Mouse (Mus musculus): ENCODE measurements around the gene Cfc1.

Cfc1 gene

DNA sequence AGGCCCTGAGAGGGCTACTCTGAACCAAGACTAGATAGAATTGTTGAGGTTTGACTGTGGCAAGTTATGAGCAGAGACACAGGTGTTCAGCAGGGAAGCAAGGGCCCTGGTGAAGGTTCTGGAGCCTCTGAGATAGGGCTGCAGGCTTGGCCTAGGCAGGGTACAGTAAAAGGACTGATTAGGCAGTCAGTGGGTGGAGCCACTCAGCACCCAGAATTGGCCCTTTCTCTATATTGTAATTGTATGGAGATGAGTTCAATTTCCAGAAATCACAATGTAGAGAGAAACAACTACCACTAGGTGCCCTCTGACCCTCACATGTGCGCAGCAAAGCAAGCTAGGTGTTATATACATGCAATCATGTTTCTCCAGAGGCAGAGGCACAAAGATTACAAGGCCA is 18.2 kb downstream of the Cfc1 start:
- DNase-seq (ENCODE audit: low spot score in 2 of 2), result no peak

DNA sequence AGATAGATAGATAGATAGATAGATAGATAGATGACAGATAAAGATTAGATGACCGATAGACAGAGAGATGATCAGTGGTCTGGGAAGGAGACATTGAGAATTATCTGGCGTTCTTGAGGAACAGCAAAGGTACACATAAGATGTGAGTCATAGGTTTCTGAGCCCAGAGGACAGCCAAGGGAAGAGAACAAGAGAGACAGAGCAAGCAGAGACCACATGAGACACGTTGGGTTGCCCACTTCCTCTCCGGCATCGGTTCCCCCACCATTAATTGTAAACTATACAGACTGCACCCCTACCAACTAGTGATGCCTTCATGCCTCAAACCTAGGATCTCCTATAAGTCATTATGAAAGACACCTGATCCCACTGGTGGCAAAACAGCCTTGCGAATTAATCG is 18.8 kb downstream of the Cfc1 start:
- DNase-seq (ENCODE audit: low spot score in 2 of 2), result no peak

DNA sequence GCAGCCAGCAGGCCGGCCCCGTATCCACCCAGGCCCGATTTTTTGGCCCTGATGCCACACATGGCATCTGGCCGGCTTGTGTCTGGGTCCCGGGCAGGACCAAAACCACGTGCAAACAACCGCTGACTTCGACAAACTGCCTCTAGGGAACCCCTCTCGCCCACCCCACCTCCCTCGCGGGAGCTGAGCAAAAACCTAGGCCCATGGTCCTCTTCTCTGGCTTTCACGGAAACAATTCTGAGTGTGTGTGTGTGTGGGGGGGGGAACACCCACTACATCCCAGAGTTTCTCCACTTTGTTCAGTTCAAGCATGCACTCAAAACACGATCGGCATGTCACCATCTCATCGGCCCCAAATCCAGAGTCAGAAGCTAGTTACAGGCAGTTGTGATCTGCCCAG is 25.4 kb downstream of the Cfc1 start, which contains the start of gene Prss40:
TSS of gene Prss40 (minus strand) at position 101 of the 400 bp plus-strand sequence.
- DNase-seq (ENCODE audit: low spot score in 2 of 2), result no peak

DNA sequence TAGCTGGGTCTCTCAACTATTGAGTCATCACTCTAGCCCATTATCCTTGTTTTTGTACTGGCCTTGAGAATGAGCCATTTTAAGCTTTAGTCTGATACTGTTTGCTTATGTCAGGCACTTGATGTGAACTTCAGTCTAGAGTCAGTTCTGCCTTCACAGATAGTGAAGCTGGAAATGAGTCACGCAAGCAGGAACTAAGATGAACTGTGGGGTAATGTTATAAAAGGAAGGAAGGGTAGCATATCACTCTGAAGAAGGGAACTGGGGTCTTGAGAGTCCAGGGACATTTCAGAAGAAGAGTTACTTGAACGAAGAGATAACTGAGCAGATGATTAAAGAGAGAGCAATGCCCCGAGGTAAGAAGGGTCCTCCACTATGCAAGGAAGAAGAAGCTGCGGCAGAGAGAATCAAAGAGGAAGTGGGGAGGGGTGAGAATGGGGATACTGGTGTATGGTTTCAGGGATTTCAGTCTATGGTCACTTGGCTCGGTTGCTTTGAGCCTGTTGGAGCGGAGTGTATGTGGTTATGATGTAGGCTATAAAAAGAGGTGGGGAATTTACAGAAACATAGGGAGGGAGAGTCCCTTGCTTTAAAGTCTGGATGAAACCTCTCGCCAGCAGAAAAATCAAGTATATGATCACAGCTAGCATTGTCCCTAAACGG is 29.1 kb downstream of the Cfc1 start:
- no peak for DNase-seq (ENCODE audit: low spot score in 2 of 2)

DNA sequence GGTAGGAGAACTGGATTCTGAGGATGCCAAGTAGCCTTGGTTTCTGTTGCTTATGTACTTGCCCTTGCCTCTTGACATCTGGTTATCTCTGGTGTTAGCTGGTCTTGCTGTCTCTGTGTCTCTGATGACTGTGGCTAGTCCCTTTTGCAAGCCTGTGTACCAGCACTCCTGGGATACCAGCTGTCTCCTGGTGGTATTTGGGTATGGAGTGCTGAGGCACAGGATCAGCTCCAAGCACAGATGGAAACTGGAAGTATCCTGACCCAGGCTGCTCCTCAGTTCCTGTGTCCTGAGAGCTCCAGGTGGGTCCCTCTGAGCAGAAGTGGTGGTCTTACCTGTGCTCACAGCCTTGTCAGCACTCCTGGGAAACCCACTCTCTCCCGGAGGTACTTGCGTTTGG is 32.7 kb downstream of the Cfc1 start:
- no peak for DNase-seq (ENCODE audit: low spot score in 2 of 2)

DNA sequence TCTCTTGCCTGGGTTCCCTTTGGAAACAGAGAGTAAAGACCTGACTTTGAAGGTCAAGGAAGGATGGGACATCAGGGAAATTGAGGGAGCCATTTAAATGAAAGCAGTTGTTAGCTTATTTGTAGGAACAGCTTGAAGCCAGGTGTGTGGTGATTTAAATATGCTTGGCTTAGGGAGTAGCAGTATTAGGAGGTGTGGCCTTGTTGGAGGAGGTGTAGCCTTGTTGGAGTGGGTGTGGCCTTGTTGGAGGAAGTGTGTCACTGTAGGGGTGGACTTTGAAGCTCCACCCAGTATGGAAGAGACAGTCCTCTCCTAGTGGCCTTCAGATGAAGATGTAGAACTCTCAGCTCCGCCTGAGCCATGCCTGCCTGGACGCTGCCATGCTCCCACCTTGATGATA is 34.4 kb downstream of the Cfc1 start:
- no peak for DNase-seq (ENCODE audit: low spot score in 2 of 2)

DNA sequence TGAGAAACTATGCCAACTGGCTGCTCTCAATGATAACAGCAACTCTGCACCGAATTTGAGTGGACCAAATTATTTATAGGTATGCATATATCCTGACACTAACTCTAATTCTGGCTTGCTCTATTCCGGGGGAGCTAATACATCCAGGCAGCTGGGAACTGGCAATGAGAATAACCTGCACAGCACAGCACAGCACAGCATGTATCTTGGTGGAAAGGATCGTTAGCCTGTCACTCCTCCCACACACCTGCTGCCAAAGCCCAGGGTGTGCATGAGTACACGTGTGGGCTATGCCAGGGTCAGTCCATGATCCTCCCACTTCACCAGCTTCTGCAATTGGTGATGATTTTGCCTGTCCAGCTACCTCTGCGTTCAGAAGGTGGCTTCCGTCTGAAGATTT is 36.0 kb downstream of the Cfc1 start:
- peak in 1 of 2 experiments; percentile 15 for DNase-seq (ENCODE audit: low spot score in 2 of 2)

DNA sequence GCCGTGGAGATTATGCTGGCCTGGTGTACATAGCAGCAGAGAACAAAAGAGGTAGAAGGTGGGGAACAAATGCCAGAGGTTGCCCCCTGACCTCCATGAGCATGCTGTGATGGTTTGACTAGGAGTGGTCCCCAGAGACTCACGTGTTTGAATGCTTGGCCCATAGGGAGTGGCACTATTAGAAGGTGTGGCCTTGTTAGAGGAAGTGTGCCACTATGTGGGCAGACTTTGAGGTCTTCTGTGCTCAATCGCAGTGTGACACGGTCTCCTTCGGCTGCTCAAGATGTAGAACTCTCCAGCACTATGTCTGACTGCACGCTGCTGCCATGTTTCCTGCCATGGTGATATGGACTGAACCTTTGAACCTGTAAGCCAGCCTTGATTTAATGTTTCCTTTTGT is 37.8 kb downstream of the Cfc1 start:
- no peak for DNase-seq (ENCODE audit: low spot score in 2 of 2)

DNA sequence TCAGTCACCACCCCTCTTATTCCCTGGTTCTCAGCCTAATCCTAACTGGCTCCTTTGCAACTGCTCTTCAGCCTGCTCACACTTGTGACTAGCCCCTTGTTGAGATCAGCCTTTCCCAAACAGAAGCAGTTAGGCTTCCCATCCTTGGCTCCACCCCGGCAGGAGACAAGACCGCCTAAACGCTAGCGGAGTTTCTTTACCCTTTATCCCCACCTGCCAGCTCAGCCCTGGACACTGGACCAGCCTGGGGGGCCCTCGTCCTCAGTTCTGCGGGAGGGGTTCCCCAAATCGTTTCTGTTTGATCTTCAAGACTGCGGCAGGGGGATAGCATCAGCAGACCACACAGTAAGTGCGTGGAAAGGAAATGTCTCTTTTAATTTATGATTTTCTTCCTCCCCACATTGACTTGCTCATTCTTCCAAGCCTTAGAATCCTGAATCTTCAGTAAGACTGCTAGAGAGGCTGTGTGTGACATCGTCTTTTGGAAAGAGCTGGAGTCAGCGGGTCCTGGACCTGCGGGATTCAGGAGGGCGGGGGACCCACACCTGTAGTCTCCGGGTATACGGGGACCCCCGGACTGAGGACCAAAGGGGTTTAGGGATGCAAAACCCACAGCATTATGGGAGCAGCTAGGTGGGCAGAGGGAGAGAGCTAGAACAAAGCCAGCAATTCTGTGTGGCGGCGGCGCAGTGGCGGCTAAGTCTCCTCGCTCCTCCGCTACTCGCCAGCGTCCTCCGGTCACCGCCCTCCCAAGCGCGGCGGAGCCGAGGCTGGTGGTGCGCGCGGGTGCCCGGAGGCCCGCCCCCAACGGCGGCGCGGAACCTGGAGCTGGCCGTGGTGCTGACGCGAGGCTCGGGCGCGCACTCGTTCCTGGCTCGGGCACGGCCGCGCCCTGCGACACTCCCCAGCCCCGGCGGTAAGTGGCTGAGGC is 43.7 kb downstream of the Cfc1 start, which contains the start of gene Amer3:
TSS of gene Amer3 (plus strand) at position 807 of the 931 bp plus-strand sequence.
- DNase-seq (ENCODE audit: low spot score in 2 of 2), result peak; percentile 49 to 73

DNA sequence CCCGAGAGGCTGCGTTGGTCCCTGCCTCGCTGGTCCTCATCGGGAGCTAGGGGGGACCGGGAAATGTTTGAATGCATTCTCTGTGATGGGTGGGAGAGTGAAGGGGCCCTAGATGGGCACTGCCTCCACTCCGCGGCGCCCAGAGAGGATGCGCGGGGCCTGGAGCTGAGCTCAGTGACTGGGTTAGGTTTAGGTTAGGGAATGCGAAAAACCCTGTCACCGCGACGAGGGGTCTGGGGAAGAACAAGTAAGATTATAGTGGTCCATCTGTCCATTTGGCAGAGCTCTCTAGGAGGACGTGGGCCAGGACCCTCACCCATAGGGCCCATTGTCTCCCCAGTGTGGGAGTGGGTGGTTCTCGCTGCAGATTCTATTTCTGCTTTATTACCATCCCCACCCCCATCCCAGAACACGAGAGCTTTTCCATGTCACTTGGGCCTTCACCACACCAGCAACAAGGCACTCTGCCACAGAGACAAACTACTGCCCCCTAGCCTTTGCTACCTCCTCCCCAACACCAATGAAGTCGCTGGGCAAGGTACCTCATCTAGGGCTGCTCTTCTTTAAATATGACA is 44.4 kb downstream of the Cfc1 start:
- no peak for DNase-seq (ENCODE audit: low spot score in 2 of 2)

DNA sequence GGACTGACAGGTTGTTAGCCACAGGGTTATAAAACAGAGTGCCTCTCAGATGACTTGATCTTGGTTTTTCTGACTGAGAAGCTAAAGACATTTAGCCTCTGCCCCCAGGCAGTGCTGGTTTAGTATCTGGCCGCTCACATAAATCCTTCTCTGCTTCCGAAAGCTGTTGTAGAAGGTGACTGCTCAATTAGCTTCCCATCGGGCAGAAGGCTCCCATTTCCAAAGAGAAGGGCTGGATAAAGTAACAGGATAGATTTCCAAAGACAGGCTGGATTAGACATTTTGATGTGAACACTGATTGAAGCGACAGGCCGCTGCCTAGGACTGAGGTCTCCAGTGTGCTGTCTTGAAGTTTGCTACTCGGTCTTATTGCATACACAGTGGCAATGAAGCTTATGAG is 46.8 kb downstream of the Cfc1 start:
- no peak for DNase-seq (ENCODE audit: low spot score in 2 of 2)

DNA sequence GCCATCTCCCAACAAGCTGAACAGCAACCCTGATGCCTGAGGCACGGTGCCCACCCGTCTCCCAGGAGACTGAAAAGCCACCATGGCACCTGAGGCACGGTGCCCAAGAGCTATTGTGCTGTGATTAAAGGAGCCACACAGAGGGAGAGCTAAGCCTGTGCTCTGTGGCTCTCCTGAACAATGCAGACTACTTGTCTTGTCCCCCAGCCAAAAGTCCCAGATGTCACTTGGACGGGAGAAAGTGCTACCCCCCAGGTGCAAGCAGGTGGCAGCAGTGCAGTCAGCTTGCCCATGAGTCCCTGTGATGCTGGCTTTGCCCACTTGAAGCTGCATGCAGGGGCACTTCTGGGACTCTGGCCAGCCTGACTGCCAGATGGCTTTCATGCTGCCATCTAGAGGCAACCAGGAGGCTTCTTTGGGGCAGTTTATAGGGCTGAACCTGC is 48.4 kb downstream of the Cfc1 start:
- DNase-seq (ENCODE audit: low spot score in 2 of 2), result peak; percentile 43 to 58

DNA sequence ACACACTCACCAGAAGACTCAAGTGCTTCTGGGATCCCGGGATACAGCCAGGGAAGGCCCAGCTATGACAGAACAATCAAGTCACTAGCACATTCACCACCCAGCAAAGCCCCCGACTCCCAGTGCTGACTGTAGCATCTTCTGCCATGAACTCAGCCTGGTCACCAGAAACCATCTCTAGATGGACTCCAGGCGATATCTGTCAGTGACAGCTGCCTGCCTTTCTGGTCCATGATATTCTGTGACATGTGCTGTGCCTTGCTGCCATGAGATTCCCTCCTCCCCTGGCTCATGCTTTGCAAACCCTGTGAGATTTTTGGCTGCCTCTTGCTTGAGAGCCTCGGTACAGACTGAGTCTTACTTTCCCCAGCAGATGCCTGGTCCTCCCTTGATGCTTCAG is 49.3 kb downstream of the Cfc1 start:
- DNase-seq (ENCODE audit: low spot score in 2 of 2), result no peak

DNA sequence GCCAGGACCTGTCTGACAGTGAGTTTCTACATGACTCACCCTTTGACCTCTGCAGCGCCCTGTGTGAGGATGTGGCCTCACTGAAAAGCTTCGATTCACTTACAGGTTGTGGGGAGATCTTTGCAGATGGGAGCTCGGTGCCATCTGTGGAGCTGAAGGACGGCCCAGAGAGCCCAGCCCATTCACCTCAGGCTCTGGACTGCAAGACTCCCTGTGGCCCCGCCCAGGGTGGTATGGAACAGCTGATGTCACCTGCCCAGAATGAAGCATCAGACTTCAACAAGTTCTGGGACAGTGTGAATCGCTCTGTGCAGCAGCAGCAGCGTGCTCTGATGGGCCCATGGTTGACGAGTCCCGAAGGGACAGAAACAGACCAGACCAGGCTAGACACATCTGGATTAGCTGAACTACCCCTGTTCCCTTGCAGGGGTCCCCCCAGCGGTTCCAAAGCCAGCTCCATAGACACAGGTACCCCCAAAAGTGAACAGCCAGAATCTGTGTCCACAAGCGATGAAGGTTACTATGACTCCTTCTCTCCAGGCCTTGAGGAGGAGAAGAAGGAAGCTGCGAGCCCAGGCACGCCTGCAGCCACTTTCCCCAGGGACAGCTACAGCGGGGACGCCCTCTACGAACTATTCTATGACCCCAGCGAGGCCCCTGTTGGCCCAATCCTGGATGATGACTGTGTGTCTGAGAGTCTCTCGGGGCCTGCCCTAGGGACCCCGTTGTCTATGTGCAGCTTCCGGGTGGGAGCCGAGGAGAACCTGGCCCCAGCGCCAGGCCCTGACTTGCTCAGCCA is 52.0 kb downstream of the Cfc1 start:
- no peak for DNase-seq (ENCODE audit: low spot score in 2 of 2)

Measured in frontal cortex, postnatal 14 days (tissue).